Mouse (Mus musculus): Measurements from ENCODE around the gene Rap1gap. TPM values are rescaled to one million over a fixed set of nuclear protein-coding genes. Genes with fewer than 3 reads are reported as not detected.

The Rap1gap gene
- polyA plus RNA-seq, 1 experiment from 2014 or later = 4.4 TPM

- H3K27me3 ChIP-seq (ENCODE audit: control insufficient read depth, insufficient read depth, low read depth, low read length) = no peaks in the 10 kb centered on the region
- H3K27ac ChIP-seq (ENCODE audit: low read length) = no peak overlapping the region
- H3K4me3 ChIP-seq (ENCODE audit: low read depth, low read length) = no peak overlapping the region
- peaks cover 38% of the 10 kb centered on the region for H3K4me1 ChIP-seq (ENCODE audit: control insufficient read depth, low read depth, low read length)
- no peaks in the 10 kb centered on the region for H3K9me3 ChIP-seq (replicated peaks; ENCODE audit: control insufficient read depth, low read length)
- WGBS (ENCODE audit: insufficient replicate concordance) = 67% methylated on average over 5 of the region's 5 CpGs
- H3K4me2 ChIP-seq (ENCODE audit: low read depth, low read length) = no peak overlapping the region
- H3K36me3 ChIP-seq (ENCODE audit: control insufficient read depth, insufficient read depth) = no peaks in the 10 kb centered on the region
- no peak for ATAC-seq (ENCODE audit: low read depth)
- H3K9ac ChIP-seq (ENCODE audit: low read depth, low read length) = no peak overlapping the region
These were observed 83.1 kb downstream of the Rap1gap start for GRCm38 (mm10) chr4:137747590-137747989.

DNA sequence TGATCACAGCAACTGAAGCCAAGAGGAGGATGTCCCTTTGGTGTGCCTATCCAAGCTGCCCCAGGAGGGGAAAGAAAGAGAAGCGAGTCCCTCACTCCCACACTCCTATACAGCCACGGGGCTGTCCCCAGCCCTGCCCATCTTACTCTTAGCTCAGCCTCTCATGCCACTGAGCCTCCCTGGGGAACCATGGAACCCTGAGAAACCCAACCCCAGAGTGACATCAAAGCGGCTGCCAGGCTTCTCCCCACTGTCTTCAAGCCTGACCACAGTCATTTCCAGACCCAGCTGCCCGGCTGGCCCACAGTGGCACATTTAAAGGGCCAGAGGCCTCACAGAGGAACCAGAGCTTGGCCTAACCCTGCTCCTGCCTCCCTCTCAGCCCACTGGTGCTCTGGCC, 84.2 kb downstream of the Rap1gap start:
- Histone ChIP-seq H3K27ac (ENCODE audit: low read length) (0 out of 2 replicates have a peak overlapping the region, but pooled peaks have one; percentile 26), H3K9ac (ENCODE audit: low read depth, low read length) (no peak overlapping the region), H3K4me3 (ENCODE audit: low read depth, low read length) (no peak overlapping the region), H3K4me2 (ENCODE audit: low read depth, low read length) (no peak overlapping the region), H3K4me1 (ENCODE audit: control insufficient read depth, low read depth, low read length) (peaks cover 49% of the 10 kb centered on the region), H3K9me3 (replicated peaks; ENCODE audit: control insufficient read depth, low read length) (no peaks in the 10 kb centered on the region), H3K27me3 (ENCODE audit: control insufficient read depth, insufficient read depth, low read depth, low read length) (no peaks in the 10 kb centered on the region), H3K36me3 (ENCODE audit: control insufficient read depth, insufficient read depth) (no peaks in the 10 kb centered on the region)
- 57% methylated on average over 4 of the region's 4 CpGs for WGBS (ENCODE audit: insufficient replicate concordance)
- no peak for ATAC-seq (ENCODE audit: low read depth)

DNA sequence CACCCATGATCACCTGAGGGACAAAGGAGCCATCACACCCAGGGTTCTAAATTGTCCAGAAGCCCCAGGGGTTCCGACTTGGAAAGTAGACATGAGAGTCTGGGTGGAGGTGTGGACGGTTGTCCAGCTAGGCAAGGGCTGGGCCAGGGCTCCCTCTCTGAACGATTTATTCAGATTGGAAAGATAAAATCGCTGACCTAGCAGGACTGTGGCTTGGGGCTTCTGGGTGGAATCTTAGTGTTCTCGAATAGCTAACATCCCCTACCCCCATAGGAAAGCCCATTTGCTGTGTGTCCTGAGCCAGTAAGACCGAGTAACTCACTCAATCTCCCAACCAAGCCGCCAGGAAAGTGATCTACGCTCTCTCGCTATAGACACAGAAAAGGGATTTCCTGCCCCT, 85.2 kb downstream of the Rap1gap start:
- Histone ChIP-seq H3K4me2 (ENCODE audit: low read depth, low read length) (no peak overlapping the region), H3K27ac (ENCODE audit: low read length) (peak overlapping the region; percentile 95; the same call in 1 of the 2 replicates), H3K4me1 (ENCODE audit: control insufficient read depth, low read depth, low read length) (peaks cover 55% of the 10 kb centered on the region), H3K9me3 (replicated peaks; ENCODE audit: control insufficient read depth, low read length) (no peaks in the 10 kb centered on the region), H3K4me3 (ENCODE audit: low read depth, low read length) (no peak overlapping the region), H3K9ac (ENCODE audit: low read depth, low read length) (no peak overlapping the region), H3K27me3 (ENCODE audit: control insufficient read depth, insufficient read depth, low read depth, low read length) (no peaks in the 10 kb centered on the region), H3K36me3 (ENCODE audit: control insufficient read depth, insufficient read depth) (no peaks in the 10 kb centered on the region)
- ATAC-seq (ENCODE audit: low read depth) = no peak
- WGBS (ENCODE audit: insufficient replicate concordance) = 43% methylated on average over 9 of the region's 9 CpGs

- Histone ChIP-seq H3K27ac (ENCODE audit: low read length) (peak overlapping the region; percentile 95), H3K36me3 (ENCODE audit: control insufficient read depth, insufficient read depth) (no peaks in the 10 kb centered on the region), H3K27me3 (ENCODE audit: control insufficient read depth, insufficient read depth, low read depth, low read length) (no peaks in the 10 kb centered on the region), H3K4me2 (ENCODE audit: low read depth, low read length) (no peak overlapping the region), H3K9ac (ENCODE audit: low read depth, low read length) (peak overlapping the region; percentile 65), H3K4me3 (ENCODE audit: low read depth, low read length) (no peak overlapping the region), H3K4me1 (ENCODE audit: control insufficient read depth, low read depth, low read length) (peaks cover 55% of the 10 kb centered on the region), H3K9me3 (replicated peaks; ENCODE audit: control insufficient read depth, low read length) (no peaks in the 10 kb centered on the region)
- WGBS (ENCODE audit: insufficient replicate concordance) = 63% methylated on average over 9 of the region's 9 CpGs
- ATAC-seq (ENCODE audit: low read depth) = no peak
These were observed 85.6 kb downstream of the Rap1gap start for GRCm38 (mm10) chr4:137750121-137750520.

DNA sequence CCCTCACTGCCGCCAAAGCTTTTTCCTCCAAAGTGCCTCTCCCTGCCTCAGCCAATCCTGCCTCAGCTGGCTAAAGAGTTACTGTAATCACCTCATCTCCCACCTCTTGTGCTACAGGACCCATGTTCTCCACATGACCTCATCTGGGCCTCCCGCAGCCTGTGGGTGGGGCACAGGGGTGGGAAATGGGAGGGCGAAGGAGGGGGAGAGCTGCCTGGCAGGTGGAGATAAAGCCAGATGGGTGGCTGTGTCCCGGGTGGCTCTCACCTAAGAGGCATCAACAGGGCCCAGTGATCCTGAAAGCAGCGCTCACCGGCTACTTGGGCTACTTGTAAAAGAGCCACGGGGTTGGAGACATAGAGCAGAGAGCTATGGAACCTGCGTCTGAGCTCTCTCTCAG, 86.8 kb downstream of the Rap1gap start:
- Histone ChIP-seq H3K4me3 (ENCODE audit: low read depth, low read length) (peak overlapping the region; percentile 57), H3K9me3 (replicated peaks; ENCODE audit: control insufficient read depth, low read length) (no peaks in the 10 kb centered on the region), H3K27me3 (ENCODE audit: control insufficient read depth, insufficient read depth, low read depth, low read length) (no peaks in the 10 kb centered on the region), H3K27ac (ENCODE audit: low read length) (peak overlapping the region; percentile 99), H3K9ac (ENCODE audit: low read depth, low read length) (peak overlapping the region; percentile 77), H3K4me1 (ENCODE audit: control insufficient read depth, low read depth, low read length) (peaks cover 55% of the 10 kb centered on the region), H3K36me3 (ENCODE audit: control insufficient read depth, insufficient read depth) (no peaks in the 10 kb centered on the region), H3K4me2 (ENCODE audit: low read depth, low read length) (peak overlapping the region; percentile 75)
- ATAC-seq (ENCODE audit: low read depth) = peak; percentile 96
- WGBS (ENCODE audit: insufficient replicate concordance) = 23% methylated on average over 8 of the region's 8 CpGs

DNA sequence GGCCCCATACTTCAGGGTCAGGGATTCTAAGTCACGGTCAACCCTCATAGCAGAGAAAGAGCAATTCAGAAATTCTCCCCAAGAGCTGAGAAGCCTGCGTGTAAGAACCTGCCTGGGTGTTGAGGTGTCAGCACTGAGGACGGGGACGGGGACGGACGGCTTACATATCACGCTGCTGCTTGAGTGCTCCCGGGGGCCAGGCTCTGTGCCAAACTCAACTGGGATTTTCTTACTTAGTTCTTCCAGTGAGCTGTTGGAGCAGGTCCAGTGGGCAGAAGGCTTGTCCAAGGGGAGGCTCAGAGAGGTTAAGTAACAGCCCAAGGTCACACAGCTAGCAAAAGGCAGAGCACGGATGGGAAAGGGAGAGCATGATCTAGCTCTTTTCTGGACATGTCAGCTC, 87.2 kb downstream of the Rap1gap start:
- peak; percentile 38 for ATAC-seq (ENCODE audit: low read depth)
- Histone ChIP-seq H3K36me3 (ENCODE audit: control insufficient read depth, insufficient read depth) (no peaks in the 10 kb centered on the region), H3K9ac (ENCODE audit: low read depth, low read length) (peak overlapping the region; percentile 77), H3K27ac (ENCODE audit: low read length) (peak overlapping the region; percentile 99), H3K9me3 (replicated peaks; ENCODE audit: control insufficient read depth, low read length) (no peaks in the 10 kb centered on the region), H3K27me3 (ENCODE audit: control insufficient read depth, insufficient read depth, low read depth, low read length) (no peaks in the 10 kb centered on the region), H3K4me3 (ENCODE audit: low read depth, low read length) (peak overlapping the region; percentile 57), H3K4me2 (ENCODE audit: low read depth, low read length) (peak overlapping the region; percentile 75), H3K4me1 (ENCODE audit: control insufficient read depth, low read depth, low read length) (peaks cover 55% of the 10 kb centered on the region)
- WGBS (ENCODE audit: insufficient replicate concordance) = 34% methylated on average over 9 of the region's 9 CpGs

- WGBS (ENCODE audit: insufficient replicate concordance) = 49% methylated on average over 15 of the region's 15 CpGs
These were observed 87.9 kb downstream of the Rap1gap start for GRCm38 (mm10) chr4:137752471-137752870.

DNA sequence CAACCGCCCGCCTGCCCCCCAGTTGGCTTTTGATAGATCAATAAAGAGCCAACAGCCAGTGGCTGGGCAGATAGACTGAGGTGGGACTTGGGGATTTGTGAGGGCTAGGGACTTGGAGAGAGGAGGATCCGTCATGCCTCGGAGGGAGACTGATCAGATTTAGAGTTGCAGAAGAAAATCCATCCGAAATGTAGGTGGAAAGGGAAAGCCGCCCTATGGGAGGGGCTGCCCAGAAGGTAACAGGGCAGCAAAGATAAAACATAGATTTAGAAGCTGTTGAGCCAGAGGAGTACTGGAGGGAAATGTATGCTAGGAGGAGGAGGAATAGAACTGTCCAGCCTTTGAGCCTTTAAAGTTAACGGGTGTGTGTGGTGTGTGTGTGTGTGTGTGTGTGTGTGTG, 88.7 kb downstream of the Rap1gap start:
- ATAC-seq (ENCODE audit: low read depth) = no peak

More at GRCm38 (mm10) chr4:137752471-137752870, 87.9 kb downstream of the Rap1gap start:
- Histone ChIP-seq H3K27me3 (ENCODE audit: control insufficient read depth, insufficient read depth, low read depth, low read length) (no peaks in the 10 kb centered on the region), H3K9ac (ENCODE audit: low read depth, low read length) (peak overlapping the region; percentile 77), H3K27ac (ENCODE audit: low read length) (peak overlapping the region; percentile 99), H3K4me3 (ENCODE audit: low read depth, low read length) (peak overlapping the region; percentile 57), H3K4me1 (ENCODE audit: control insufficient read depth, low read depth, low read length) (peaks cover 54% of the 10 kb centered on the region), H3K36me3 (ENCODE audit: control insufficient read depth, insufficient read depth) (no peaks in the 10 kb centered on the region), H3K9me3 (replicated peaks; ENCODE audit: control insufficient read depth, low read length) (no peaks in the 10 kb centered on the region), H3K4me2 (ENCODE audit: low read depth, low read length) (peak overlapping the region; percentile 75)
- ATAC-seq (ENCODE audit: low read depth) = peak; percentile 48

DNA sequence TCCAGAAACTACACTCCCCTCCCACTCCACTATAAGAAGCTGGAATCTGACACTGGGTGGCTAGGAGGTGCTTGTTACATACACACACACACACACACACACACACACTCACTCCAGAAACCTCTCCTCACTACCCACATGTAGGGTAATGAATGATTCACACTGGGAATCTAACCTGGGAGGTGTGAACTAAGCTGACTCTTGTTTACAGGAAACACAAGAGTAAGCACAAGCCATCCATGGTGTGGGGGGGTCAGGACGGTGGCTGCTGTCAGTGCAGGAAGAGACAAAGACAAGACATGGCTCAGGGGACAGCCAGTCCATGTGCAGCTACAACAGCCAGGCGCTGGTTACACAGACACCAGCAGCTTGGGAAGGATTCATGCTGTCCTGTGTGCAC, 89.9 kb downstream of the Rap1gap start:
- Histone ChIP-seq H3K4me2 (ENCODE audit: low read depth, low read length) (no peak overlapping the region), H3K4me1 (ENCODE audit: control insufficient read depth, low read depth, low read length) (peaks cover 45% of the 10 kb centered on the region), H3K4me3 (ENCODE audit: low read depth, low read length) (no peak overlapping the region), H3K9ac (ENCODE audit: low read depth, low read length) (no peak overlapping the region), H3K36me3 (ENCODE audit: control insufficient read depth, insufficient read depth) (no peaks in the 10 kb centered on the region), H3K27ac (ENCODE audit: low read length) (no peak overlapping the region), H3K27me3 (ENCODE audit: control insufficient read depth, insufficient read depth, low read depth, low read length) (no peaks in the 10 kb centered on the region), H3K9me3 (replicated peaks; ENCODE audit: control insufficient read depth, low read length) (no peaks in the 10 kb centered on the region)
- ATAC-seq (ENCODE audit: low read depth) = no peak
- WGBS (ENCODE audit: insufficient replicate concordance) = 47% methylated on average over 2 of the region's 2 CpGs

More for the DNA sequence above, 88.7 kb downstream of the Rap1gap start:
- WGBS (ENCODE audit: insufficient replicate concordance) = 41% methylated on average over 7 of the region's 7 CpGs
- Histone ChIP-seq H3K9ac (ENCODE audit: low read depth, low read length) (peak overlapping the region; percentile 77), H3K36me3 (ENCODE audit: control insufficient read depth, insufficient read depth) (no peaks in the 10 kb centered on the region), H3K4me1 (ENCODE audit: control insufficient read depth, low read depth, low read length) (peaks cover 50% of the 10 kb centered on the region), H3K27ac (ENCODE audit: low read length) (peak overlapping the region; percentile 99), H3K4me2 (ENCODE audit: low read depth, low read length) (peak overlapping the region; percentile 75), H3K27me3 (ENCODE audit: control insufficient read depth, insufficient read depth, low read depth, low read length) (no peaks in the 10 kb centered on the region), H3K9me3 (replicated peaks; ENCODE audit: control insufficient read depth, low read length) (no peaks in the 10 kb centered on the region), H3K4me3 (ENCODE audit: low read depth, low read length) (peak overlapping the region; percentile 57)
